Mouse (Mus musculus) megakaryocyte, embryonic 14.5 days (primary cell): ENCODE results near the gene Ramp3.

ENCODE experiments used
- FLI1 ChIP-seq: IDR thresholded peaks from 2 replicates; pipeline ENCODE4 v1.6.1; 2012; ENCODE audit warnings: low read length, inconsistent platforms, mixed read lengths
- GATA1 ChIP-seq: IDR thresholded peaks from 3 replicates; pipeline ENCODE4 v1.6.1; 2012; ENCODE audit warnings: mixed read lengths, low read length, inconsistent platforms, borderline replicate concordance

DNA sequence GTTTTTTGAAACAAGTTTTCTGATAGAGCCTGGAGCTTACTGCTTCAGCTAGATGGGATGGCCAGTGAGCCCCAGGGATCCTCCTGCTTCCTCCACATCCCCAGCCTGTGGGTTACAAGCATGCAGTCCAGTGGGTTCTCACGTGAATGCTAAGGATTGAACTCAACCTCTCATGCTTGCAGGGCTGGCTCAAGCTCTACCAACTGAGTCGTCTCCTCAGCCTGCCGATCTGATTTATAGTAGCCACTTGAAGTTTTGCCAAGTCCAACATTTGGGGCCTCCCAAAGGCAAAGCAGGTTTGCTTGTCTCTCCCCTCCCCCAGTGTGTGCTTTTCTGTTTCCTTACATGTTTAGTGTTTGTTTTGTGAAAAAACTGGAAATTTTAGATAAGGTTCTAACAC, 43.9 kb downstream of the Ramp3 start:
- TF ChIP-seq GATA1 (no peak), FLI1 (no peak)
